Mouse (Mus musculus) intestine, embryonic 15.5 days (tissue): ENCODE measurements around the gene Tspan5. TPM values are rescaled to one million over a fixed set of nuclear protein-coding genes. Genes with fewer than 3 reads are reported as not detected.

Experiments
- ATAC-seq: fragments of 200-750 bp; cut with Nextera tagmentation; 2 replicates; pipeline ENCODE4 v1.8.0; 2017; ENCODE audit warnings: moderate TSS enrichment, moderate library complexity
- H3K27ac ChIP-seq: fragments of 300-500 bp; sonication (generic); 2 replicates; pipeline ENCODE4 v1.5.1; 2015; ENCODE audit warnings: mild to moderate bottlenecking, inconsistent platforms
- H3K27me3 ChIP-seq: fragments of 300-500 bp; sonication (generic); replicated peaks from 2 replicates; pipeline ENCODE4 v1.6.1; 2015; ENCODE audit warnings: inconsistent platforms
- H3K36me3 ChIP-seq: fragments of 300-500 bp; sonication (generic); 2 replicates; pipeline ENCODE4 v1.6.1; 2015; ENCODE audit warnings: inconsistent platforms
- H3K4me1 ChIP-seq: fragments of 300-500 bp; sonication (generic); replicated peaks from 2 replicates; pipeline ENCODE4 v1.6.1; 2015; ENCODE audit warnings: inconsistent platforms
- H3K4me2 ChIP-seq: fragments of 300-500 bp; sonication (generic); replicated peaks from 2 replicates; pipeline ENCODE4 v1.6.1; 2015; ENCODE audit warnings: mild to moderate bottlenecking, inconsistent platforms
- H3K4me3 ChIP-seq: fragments of 300-500 bp; sonication (generic); replicated peaks from 2 replicates; pipeline ENCODE4 v1.5.1; 2015; ENCODE audit warnings: inconsistent platforms
- H3K9ac ChIP-seq: fragments of 300-500 bp; sonication (generic); 2 replicates; pipeline ENCODE4 v1.6.1; 2015; ENCODE audit warnings: inconsistent platforms
- H3K9me3 ChIP-seq: fragments of 300-500 bp; sonication (generic); 2 replicates; pipeline ENCODE4 v1.6.1; 2016; ENCODE audit warnings: inconsistent platforms
- WGBS: fragments of 180-500 bp; shearing (Covaris S2); methylation state at CpG from one replicate; pipeline ENCODE4 v1.1.7; 2015; 5-methylcytosine and 5-hydroxymethylcytosine counted together
- polyA plus RNA-seq: library from polyadenylated mRNA; unstranded; fragments of >200 nt; fragmentation: Nextera tagmentation; extraction: Ambion mirVana; gene quantifications from 2 replicates; pipeline ENCODE4 v1.2.1, GENCODE M21; 2015

Gene Tspan5
- polyA plus RNA-seq, 1 experiment from 2014 or later = 17.8 TPM

- Histone ChIP-seq H3K27ac (no peak overlapping the region), H3K4me1 (0 out of 2 replicates have a peak, but pooled peaks cover 3% of the 10 kb centered on the region), H3K36me3 (no peaks in the 10 kb centered on the region), H3K4me3 (no peak overlapping the region), H3K9me3 (no peaks in the 10 kb centered on the region), H3K9ac (no peak overlapping the region), H3K4me2 (no peak overlapping the region), H3K27me3 (no peaks in the 10 kb centered on the region)
- 62% methylated on average over 5 of the region's 5 CpGs for WGBS
- ATAC-seq = 0 out of 2 replicates have a peak, but pooled peaks have one; percentile 47
These were observed 19.8 kb upstream of the Tspan5 start for GRCm38 (mm10) chr3:138722152-138722551.

- Histone ChIP-seq H3K4me3 (no peak overlapping the region), H3K27ac (no peak overlapping the region), H3K9me3 (no peaks in the 10 kb centered on the region), H3K4me2 (no peak overlapping the region), H3K36me3 (no peaks in the 10 kb centered on the region), H3K27me3 (no peaks in the 10 kb centered on the region), H3K4me1 (no peaks in the 10 kb centered on the region), H3K9ac (no peak overlapping the region)
- ATAC-seq = no peak
- WGBS = 70% methylated on average over 8 of the region's 8 CpGs
These were observed 14.4 kb upstream of the Tspan5 start for GRCm38 (mm10) chr3:138727571-138727970.

DNA sequence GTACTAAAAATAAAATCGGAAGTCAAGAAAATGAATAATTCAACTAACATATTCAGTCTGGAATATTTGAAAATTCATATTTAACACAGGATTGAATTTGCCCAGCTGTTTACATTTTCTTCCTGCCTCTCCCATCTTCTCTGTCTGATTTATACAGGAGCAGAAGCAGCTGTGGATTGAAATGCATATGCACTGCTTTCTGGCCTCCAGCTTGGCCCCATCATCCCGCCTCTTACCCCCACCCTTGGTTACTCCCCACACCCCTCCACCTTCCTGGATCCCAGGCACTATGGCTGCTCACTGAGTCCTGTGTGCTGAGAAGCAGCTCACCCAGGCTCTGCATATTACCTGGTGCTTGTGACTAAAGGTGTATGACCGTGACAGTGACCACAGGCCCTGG is 13.2 kb upstream of the Tspan5 start:
- WGBS = 62% methylated on average over 3 of the region's 3 CpGs
- no peak for ATAC-seq
- H3K36me3 ChIP-seq = no peaks in the 10 kb centered on the region
- H3K9me3 ChIP-seq = no peaks in the 10 kb centered on the region
- no peaks in the 10 kb centered on the region for H3K27me3 ChIP-seq
- no peaks in the 10 kb centered on the region for H3K4me1 ChIP-seq
- no peak overlapping the region for H3K4me2 ChIP-seq
- no peak overlapping the region for H3K4me3 ChIP-seq
- H3K27ac ChIP-seq = no peak overlapping the region
- no peak overlapping the region for H3K9ac ChIP-seq

- Histone ChIP-seq H3K4me1 (no peaks in the 10 kb centered on the region), H3K27ac (no peak overlapping the region)
- 71% methylated on average over 3 of the region's 3 CpGs for WGBS
These were observed 11.2 kb upstream of the Tspan5 start for GRCm38 (mm10) chr3:138730812-138731211.

GRCm38 (mm10) chr3:138735760-138736159 is 6.2 kb upstream of the Tspan5 start:
- 0 out of 2 replicates have a peak, but pooled peaks cover 2% of the 10 kb centered on the region for H3K4me1 ChIP-seq
- WGBS = 90% methylated on average over 5 of the region's 5 CpGs
- no peak overlapping the region for H3K4me2 ChIP-seq
- H3K4me3 ChIP-seq = no peak overlapping the region
- no peaks in the 10 kb centered on the region for H3K9me3 ChIP-seq
- ATAC-seq = no peak
- no peak overlapping the region for H3K9ac ChIP-seq
- H3K27ac ChIP-seq = no peak overlapping the region
- no peaks in the 10 kb centered on the region for H3K36me3 ChIP-seq
- no peaks in the 10 kb centered on the region for H3K27me3 ChIP-seq

More at GRCm38 (mm10) chr3:138730812-138731211, 11.2 kb upstream of the Tspan5 start:
- H3K9me3 ChIP-seq = no peaks in the 10 kb centered on the region
- ATAC-seq = no peak
- H3K4me2 ChIP-seq = no peak overlapping the region
- H3K36me3 ChIP-seq = no peaks in the 10 kb centered on the region
- H3K27me3 ChIP-seq = no peaks in the 10 kb centered on the region
- no peak overlapping the region for H3K9ac ChIP-seq
- no peak overlapping the region for H3K4me3 ChIP-seq

DNA sequence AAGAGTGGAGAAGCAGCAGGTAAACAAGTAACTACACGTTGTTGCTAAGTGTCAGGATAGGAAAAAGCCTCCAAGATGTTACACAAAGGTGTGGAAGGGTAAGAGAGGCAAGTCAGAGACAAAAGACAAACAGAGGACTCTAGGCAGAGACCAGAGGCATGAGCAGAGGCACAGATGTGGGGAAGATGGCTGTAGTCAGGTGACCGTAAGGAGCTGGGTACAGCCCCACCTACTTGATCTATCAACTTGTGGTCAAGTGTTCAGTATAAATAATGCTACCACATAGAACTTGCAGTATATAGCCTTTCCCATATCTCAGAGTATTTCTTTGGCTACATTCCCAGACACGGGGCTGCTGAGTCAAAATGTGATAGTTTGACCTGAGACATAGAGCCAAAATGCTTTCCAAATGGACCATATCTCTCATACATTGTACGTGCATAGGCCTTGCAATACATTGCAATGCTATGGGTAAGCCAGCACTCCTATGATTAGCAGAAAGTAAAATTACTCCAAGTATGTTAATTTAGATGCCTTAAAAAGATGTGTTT is 2.8 kb upstream of the Tspan5 start:
- ATAC-seq = no peak
- Histone ChIP-seq H3K27me3 (peaks cover 3% of the 10 kb centered on the region; the same call in 1 of the 2 replicates), H3K9me3 (no peaks in the 10 kb centered on the region), H3K4me1 (peaks cover 15% of the 10 kb centered on the region), H3K9ac (no peak overlapping the region), H3K27ac (no peak overlapping the region), H3K36me3 (no peaks in the 10 kb centered on the region), H3K4me3 (no peak overlapping the region), H3K4me2 (no peak overlapping the region)
- 60% methylated on average over 4 of the region's 4 CpGs for WGBS

GRCm38 (mm10) chr3:138740291-138740690 is 1.7 kb upstream of the Tspan5 start:
- Histone ChIP-seq H3K4me2 (no peak overlapping the region), H3K4me1 (peaks cover 15% of the 10 kb centered on the region), H3K4me3 (no peak overlapping the region), H3K27me3 (peaks cover 3% of the 10 kb centered on the region; the same call in 1 of the 2 replicates), H3K9ac (no peak overlapping the region), H3K9me3 (no peaks in the 10 kb centered on the region), H3K27ac (no peak overlapping the region), H3K36me3 (no peaks in the 10 kb centered on the region)
- WGBS = 82% methylated on average over 3 of the region's 3 CpGs
- ATAC-seq = no peak

GRCm38 (mm10) chr3:138740843-138741540 is 1.0 kb upstream of the Tspan5 start:
- H3K4me2 ChIP-seq = peak overlapping the region; percentile 95
- H3K27ac ChIP-seq = no peak overlapping the region
- no peaks in the 10 kb centered on the region for H3K36me3 ChIP-seq
- no peak overlapping the region for H3K4me3 ChIP-seq
- H3K27me3 ChIP-seq = peaks cover 3% of the 10 kb centered on the region; the same call in 1 of the 2 replicates
- no peak for ATAC-seq
- peaks cover 15% of the 10 kb centered on the region for H3K4me1 ChIP-seq
- 67% methylated on average over 8 of the region's 8 CpGs for WGBS
- H3K9ac ChIP-seq = peak overlapping the region; percentile 66; the same call in 1 of the 2 replicates
- no peaks in the 10 kb centered on the region for H3K9me3 ChIP-seq

DNA sequence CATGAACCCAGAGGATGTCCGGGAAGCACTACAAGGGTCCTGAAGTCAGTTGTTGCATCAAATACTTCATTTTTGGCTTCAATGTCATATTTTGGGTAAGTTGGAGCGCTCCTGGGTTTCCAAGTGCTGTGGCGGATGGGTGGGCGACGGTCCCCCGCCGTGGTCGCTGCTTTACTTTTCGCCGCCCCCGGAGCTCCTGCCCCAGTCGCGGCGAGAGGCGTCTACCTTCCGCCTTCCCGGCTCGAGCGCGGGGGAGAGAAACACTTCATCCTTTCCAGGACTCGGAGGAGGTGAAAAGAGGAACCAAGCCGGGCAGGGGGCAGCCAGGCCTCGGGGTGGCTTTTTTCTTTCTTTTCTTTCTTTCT is 553 bp downstream of the Tspan5 start:
- Histone ChIP-seq H3K4me1 (peaks cover 15% of the 10 kb centered on the region), H3K27ac (peak overlapping the region; percentile 70; the same call in 1 of the 2 replicates), H3K9ac (peak overlapping the region; percentile 66), H3K4me2 (peak overlapping the region; percentile 95), H3K9me3 (no peaks in the 10 kb centered on the region), H3K4me3 (peak overlapping the region; percentile 82), H3K27me3 (peaks cover 3% of the 10 kb centered on the region; the same call in 1 of the 2 replicates), H3K36me3 (no peaks in the 10 kb centered on the region)
- peak; percentile 39 for ATAC-seq
- under 1% methylated on average over 23 of the region's 23 CpGs for WGBS

DNA sequence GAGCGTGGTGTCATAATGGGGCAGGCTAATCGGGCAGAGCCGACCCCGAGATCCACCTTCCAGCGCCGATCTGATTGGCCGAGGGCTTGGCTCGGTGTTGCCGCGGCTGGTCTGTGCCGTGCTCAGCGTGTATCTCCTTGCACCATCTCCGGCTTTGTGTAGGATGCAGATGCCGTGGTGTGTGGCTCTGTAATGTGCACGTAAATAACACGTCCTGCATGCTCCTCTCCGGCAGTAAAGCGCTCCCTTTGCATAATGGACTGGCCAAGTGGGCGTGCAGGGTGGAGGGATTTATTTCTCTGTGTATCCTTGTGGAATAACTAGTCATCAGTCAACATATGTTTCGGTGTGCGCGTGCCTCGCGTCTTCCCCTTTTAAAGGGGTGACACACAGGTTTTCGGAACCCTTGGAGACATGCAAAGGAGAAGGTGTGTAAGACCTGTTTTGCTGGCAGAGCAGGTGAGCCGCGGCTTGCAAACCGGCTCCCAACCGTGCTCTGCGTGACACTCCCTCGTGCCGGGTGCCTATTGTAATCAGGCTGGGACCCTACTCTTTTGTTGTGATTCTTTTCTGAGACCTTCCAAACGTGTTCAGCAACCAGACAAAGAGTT is 1.2 kb downstream of the Tspan5 start:
- Histone ChIP-seq H3K27me3 (peaks cover 3% of the 10 kb centered on the region; the same call in 1 of the 2 replicates), H3K4me2 (peak overlapping the region; percentile 95), H3K27ac (0 out of 2 replicates have a peak overlapping the region, but pooled peaks have one; percentile 70), H3K4me1 (peaks cover 15% of the 10 kb centered on the region), H3K4me3 (peak overlapping the region; percentile 82), H3K9ac (peak overlapping the region; percentile 66; the same call in 1 of the 2 replicates), H3K36me3 (no peaks in the 10 kb centered on the region), H3K9me3 (no peaks in the 10 kb centered on the region)
- ATAC-seq = peak; percentile 83
- WGBS = under 1% methylated on average over 33 of the region's 33 CpGs

DNA sequence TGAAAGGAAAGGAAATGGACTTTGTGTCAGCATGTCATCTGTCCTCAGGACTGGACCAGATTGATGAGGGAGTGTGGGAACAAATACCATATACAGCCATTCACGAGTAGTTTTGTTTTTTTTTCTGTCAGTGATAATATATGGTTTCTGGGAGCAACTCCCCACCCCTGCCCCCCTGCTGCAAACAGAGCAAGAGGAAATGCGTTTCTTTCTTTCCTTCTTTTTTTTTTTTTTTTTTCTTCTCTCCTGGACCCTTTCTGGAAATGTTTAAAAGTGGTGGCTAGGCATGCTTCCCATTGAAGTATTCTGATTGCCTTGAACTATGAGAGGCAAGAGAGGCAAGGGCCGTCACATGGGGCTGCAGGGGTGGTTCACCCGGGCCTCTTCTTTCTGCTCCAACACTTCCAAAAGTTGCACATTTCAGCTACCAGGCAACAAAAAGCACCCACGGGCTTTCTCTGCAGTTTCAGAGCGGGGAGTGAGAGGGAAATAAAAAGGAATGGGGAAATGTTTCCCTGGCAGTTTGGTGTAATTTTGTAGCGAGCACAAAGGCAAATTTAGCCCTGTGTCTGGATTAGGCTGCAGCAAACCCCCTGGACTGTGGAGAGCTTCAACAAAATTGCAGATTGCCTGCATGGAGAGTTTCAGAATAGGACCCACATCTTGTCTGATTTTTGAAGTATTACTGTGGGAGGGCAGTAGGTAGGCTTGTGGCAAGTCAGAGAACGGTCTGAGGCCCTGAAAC is 2.2 kb downstream of the Tspan5 start:
- whole genome bisulfite sequencing = 45% methylated on average over 8 of the region's 8 CpGs
- Histone ChIP-seq H3K9me3 (no peaks in the 10 kb centered on the region), H3K27ac (no peak overlapping the region), H3K4me2 (peak overlapping the region; percentile 95; the same call in 1 of the 2 replicates), H3K4me1 (peaks cover 13% of the 10 kb centered on the region), H3K4me3 (peak overlapping the region; percentile 82; the same call in 1 of the 2 replicates), H3K9ac (no peak overlapping the region), H3K27me3 (peaks cover 3% of the 10 kb centered on the region; the same call in 1 of the 2 replicates), H3K36me3 (no peaks in the 10 kb centered on the region)
- no peak for ATAC-seq

- Histone ChIP-seq H3K4me1 (peaks cover 13% of the 10 kb centered on the region), H3K4me3 (no peak overlapping the region), H3K9me3 (no peaks in the 10 kb centered on the region), H3K4me2 (no peak overlapping the region), H3K27me3 (peaks cover 3% of the 10 kb centered on the region; the same call in 1 of the 2 replicates), H3K9ac (no peak overlapping the region), H3K27ac (no peak overlapping the region), H3K36me3 (no peaks in the 10 kb centered on the region)
- WGBS = 89% methylated on average over 11 of the region's 11 CpGs
- ATAC-seq = no peak
These were observed 3.1 kb downstream of the Tspan5 start for GRCm38 (mm10) chr3:138745091-138745490.
